Mouse (Mus musculus) hindbrain, embryonic 11.5 days (tissue): ENCODE measurements around the gene 1700013G24Rik. TPM values are rescaled to one million over a fixed set of nuclear protein-coding genes. Genes with fewer than 3 reads are reported as not detected.

ENCODE experiments used
- ATAC-seq: fragments of 200-750 bp; cut with Nextera tagmentation; 2 replicates; pipeline ENCODE4 v1.8.0; 2017; ENCODE audit warnings: mild to moderate bottlenecking, moderate TSS enrichment, moderate library complexity; ENCODE audit not compliant: low FRiP score
- DNase-seq: peaks from one replicate; pipeline ENCODE4 v3.0.0-alpha.2; 2015; ENCODE audit warnings: low spot score
- H3K27ac ChIP-seq: fragments of 300-500 bp; sonication (generic); 2 replicates; pipeline ENCODE4 v1.5.1; 2014; ENCODE audit warnings: mild to moderate bottlenecking, low read depth, low read length
- H3K27me3 ChIP-seq: fragments of 300-500 bp; sonication (generic); 2 replicates; pipeline ENCODE4 v1.6.1; 2014; ENCODE audit warnings: mild to moderate bottlenecking, low read length, moderate library complexity, mixed read lengths; ENCODE audit not compliant: control insufficient read depth, insufficient read depth
- H3K36me3 ChIP-seq: fragments of 300-500 bp; sonication (generic); 2 replicates; pipeline ENCODE4 v1.6.1; 2014; ENCODE audit warnings: mild to moderate bottlenecking, low read length, moderate library complexity, mixed read lengths; ENCODE audit not compliant: control insufficient read depth, insufficient read depth
- H3K4me1 ChIP-seq: fragments of 300-500 bp; sonication (generic); replicated peaks from 2 replicates; pipeline ENCODE4 v1.6.1; 2014; ENCODE audit warnings: low read length, mixed read lengths; ENCODE audit not compliant: control insufficient read depth, insufficient read depth
- H3K4me2 ChIP-seq: fragments of 300-500 bp; sonication (generic); replicated peaks from 2 replicates; pipeline ENCODE4 v1.6.1; 2014; ENCODE audit warnings: mild to moderate bottlenecking, low read depth, low read length
- H3K4me3 ChIP-seq: fragments of 300-500 bp; sonication (generic); 2 replicates; pipeline ENCODE4 v1.5.1; 2014; ENCODE audit warnings: low read depth, low read length
- H3K9ac ChIP-seq: fragments of 300-500 bp; sonication (generic); 2 replicates; pipeline ENCODE4 v1.6.1; 2014; ENCODE audit warnings: low read depth, low read length
- H3K9me3 ChIP-seq: fragments of 300-500 bp; sonication (generic); 2 replicates; pipeline ENCODE4 v1.6.1; 2016; ENCODE audit warnings: low read length; ENCODE audit not compliant: control insufficient read depth
- WGBS: fragments of 180-500 bp; shearing (Covaris S2); extraction: QIAGEN DNeasy Blood & Tissue Kit; methylation state at CpG from one replicate; pipeline ENCODE4 v1.1.7; 2014; 5-methylcytosine and 5-hydroxymethylcytosine counted together
- polyA plus RNA-seq: library from polyadenylated mRNA; unstranded; fragments of >200 nt; fragmentation: Nextera tagmentation; extraction: Ambion mirVana; gene quantifications from 2 replicates; pipeline ENCODE4 v1.2.1, GENCODE M21; 2014

1700013G24Rik gene
- polyA plus RNA-seq, 1 experiment from 2014 or later: not detected

- H3K9ac ChIP-seq: no peak overlapping the region
Measured at GRCm38 (mm10) chr4:137470701-137471317, 17.7 kb downstream of the 1700013G24Rik start.

GRCm38 (mm10) chr4:137471326-137471725 is 18.2 kb downstream of the 1700013G24Rik start:
- H3K4me2 ChIP-seq: no peak overlapping the region
- 67% methylated on average over 8 of the region's 8 CpGs for WGBS
- no peaks in the 10 kb centered on the region for H3K36me3 ChIP-seq
- no peak overlapping the region; the same call in 1 of the 2 replicates for H3K27ac ChIP-seq
- H3K4me1 ChIP-seq: peaks cover 2% of the 10 kb centered on the region; the same call in 1 of the 2 replicates
- H3K9ac ChIP-seq: no peak overlapping the region
- no peak overlapping the region for H3K4me3 ChIP-seq
- DNase-seq: no peak
- no peaks in the 10 kb centered on the region for H3K9me3 ChIP-seq
- ATAC-seq: no peak
- H3K27me3 ChIP-seq: no peaks in the 10 kb centered on the region

More at GRCm38 (mm10) chr4:137470701-137471317, 17.7 kb downstream of the 1700013G24Rik start:
- DNase-seq: no peak
- 60% methylated on average over 9 of the region's 9 CpGs for WGBS
- no peak for ATAC-seq
- Histone ChIP-seq H3K27ac (no peak overlapping the region; the same call in 1 of the 2 replicates), H3K4me3 (no peak overlapping the region), H3K4me1 (no peaks in the 10 kb centered on the region; the same call in 1 of the 2 replicates), H3K36me3 (no peaks in the 10 kb centered on the region), H3K4me2 (no peak overlapping the region), H3K9me3 (no peaks in the 10 kb centered on the region), H3K27me3 (no peaks in the 10 kb centered on the region)

- Histone ChIP-seq H3K27ac (no peak overlapping the region), H3K36me3 (no peaks in the 10 kb centered on the region), H3K9me3 (no peaks in the 10 kb centered on the region), H3K9ac (no peak overlapping the region), H3K27me3 (no peaks in the 10 kb centered on the region), H3K4me2 (no peak overlapping the region), H3K4me1 (peaks cover 12% of the 10 kb centered on the region), H3K4me3 (no peak overlapping the region)
- 88% methylated on average over 8 of the region's 8 CpGs for WGBS
- ATAC-seq: no peak
- no peak for DNase-seq
Measured at GRCm38 (mm10) chr4:137473240-137473639, 20.2 kb downstream of the 1700013G24Rik start.

- Histone ChIP-seq H3K27ac (no peak overlapping the region; the same call in 1 of the 2 replicates), H3K9me3 (no peaks in the 10 kb centered on the region), H3K4me3 (no peak overlapping the region), H3K9ac (no peak overlapping the region), H3K4me2 (no peak overlapping the region), H3K36me3 (no peaks in the 10 kb centered on the region), H3K27me3 (no peaks in the 10 kb centered on the region), H3K4me1 (peaks cover 13% of the 10 kb centered on the region)
- ATAC-seq (no peak), DNase-seq (no peak)
- WGBS: 77% methylated on average over 18 of the region's 18 CpGs
Measured at GRCm38 (mm10) chr4:137473701-137474388, 20.8 kb downstream of the 1700013G24Rik start.

GRCm38 (mm10) chr4:137474694-137475093 is 21.6 kb downstream of the 1700013G24Rik start:
- H3K27me3 ChIP-seq: no peaks in the 10 kb centered on the region
- ATAC-seq: no peak
- 94% methylated on average over 7 of the region's 7 CpGs for WGBS

GRCm38 (mm10) chr4:137475271-137476050 is 22.4 kb downstream of the 1700013G24Rik start:
- H3K4me1 ChIP-seq: peaks cover 16% of the 10 kb centered on the region

More at GRCm38 (mm10) chr4:137474694-137475093, 21.6 kb downstream of the 1700013G24Rik start:
- H3K9ac ChIP-seq: no peak overlapping the region
- H3K4me2 ChIP-seq: no peak overlapping the region
- H3K36me3 ChIP-seq: no peaks in the 10 kb centered on the region
- H3K4me3 ChIP-seq: no peak overlapping the region
- peaks cover 15% of the 10 kb centered on the region for H3K4me1 ChIP-seq
- H3K9me3 ChIP-seq: no peaks in the 10 kb centered on the region
- no peak for DNase-seq
- no peak overlapping the region for H3K27ac ChIP-seq

GRCm38 (mm10) chr4:137476065-137476760 is 23.1 kb downstream of the 1700013G24Rik start:
- DNase-seq (peak; percentile 36), ATAC-seq (no peak)
- Histone ChIP-seq H3K27me3 (no peaks in the 10 kb centered on the region), H3K4me3 (no peak overlapping the region), H3K9ac (no peak overlapping the region), H3K4me2 (0 out of 2 replicates have a peak overlapping the region, but pooled peaks have one; percentile 21), H3K27ac (no peak overlapping the region), H3K4me1 (peaks cover 22% of the 10 kb centered on the region), H3K36me3 (no peaks in the 10 kb centered on the region), H3K9me3 (no peaks in the 10 kb centered on the region)
- WGBS: 32% methylated on average over 10 of the region's 10 CpGs

More at GRCm38 (mm10) chr4:137475271-137476050, 22.4 kb downstream of the 1700013G24Rik start:
- Histone ChIP-seq H3K4me3 (no peak overlapping the region), H3K9me3 (no peaks in the 10 kb centered on the region), H3K4me2 (no peak overlapping the region), H3K27me3 (no peaks in the 10 kb centered on the region), H3K9ac (no peak overlapping the region), H3K27ac (no peak overlapping the region), H3K36me3 (no peaks in the 10 kb centered on the region)
- DNase-seq (no peak), ATAC-seq (no peak)
- 86% methylated on average over 13 of the region's 13 CpGs for WGBS

- peaks cover 25% of the 10 kb centered on the region for H3K4me1 ChIP-seq
- H3K9ac ChIP-seq: no peak overlapping the region
- ATAC-seq (no peak), DNase-seq (peak; percentile 17)
- no peaks in the 10 kb centered on the region for H3K27me3 ChIP-seq
- no peak overlapping the region for H3K27ac ChIP-seq
- H3K36me3 ChIP-seq: no peaks in the 10 kb centered on the region
- 17% methylated on average over 17 of the region's 17 CpGs for WGBS
- no peak overlapping the region for H3K4me3 ChIP-seq
- 0 out of 2 replicates have a peak overlapping the region, but pooled peaks have one; percentile 3 for H3K4me2 ChIP-seq
- no peaks in the 10 kb centered on the region for H3K9me3 ChIP-seq
Measured at GRCm38 (mm10) chr4:137476761-137477237, 23.7 kb downstream of the 1700013G24Rik start.
